Mouse (Mus musculus) thymus, adult 2 months (tissue): ENCODE measurements at regions not wholly inside any gene's neighbourhood (a gene's known extent, or its start where the extent isn't known, plus 50 kb on each side); places are given as distances from the start of the nearest gene placed in this dataset.

Experiments used
- CTCF ChIP-seq: fragments of 200-500 bp; IDR thresholded peaks from 2 replicates; pipeline ENCODE4 v1.5.1; 2012; ENCODE audit warnings: mild to moderate bottlenecking, control low read depth, low read length, moderate library complexity, borderline replicate concordance; ENCODE audit not compliant: control insufficient read depth, poor library complexity, insufficient read depth; ENCODE audit errors: extremely low read depth
- POLR2A ChIP-seq: fragments of 200-500 bp; IDR thresholded peaks from 2 replicates; pipeline ENCODE4 v1.6.1; 2012; ENCODE audit warnings: mild to moderate bottlenecking, low read length, control low read depth, moderate library complexity; ENCODE audit not compliant: control insufficient read depth, poor library complexity, insufficient read depth; ENCODE audit errors: extremely low read depth

- no peak for TF ChIP-seq CTCF
- TF ChIP-seq POLR2A, result no peak
These were observed 206.7 kb upstream of the Zfp703 start for GRCm38 (mm10) chr8:26770424-26770886.
